Mouse (Mus musculus) hindbrain, embryonic 12.5 days (tissue): ENCODE measurements around the gene Fbxl17. TPM values are rescaled to one million over a fixed set of nuclear protein-coding genes. Genes with fewer than 3 reads are reported as not detected.

Experiments
- ATAC-seq: fragments of 200-750 bp; cut with Nextera tagmentation; 2 replicates; pipeline ENCODE4 v1.8.0; 2017; ENCODE audit warnings: moderate TSS enrichment; ENCODE audit not compliant: low FRiP score
- H3K27ac ChIP-seq: fragments of 300-500 bp; sonication (generic); 2 replicates; pipeline ENCODE4 v1.5.1; 2016; ENCODE audit warnings: mild to moderate bottlenecking
- H3K27me3 ChIP-seq: fragments of 300-500 bp; sonication (generic); 2 replicates; pipeline ENCODE4 v1.6.1; 2016; ENCODE audit warnings: mild to moderate bottlenecking
- H3K36me3 ChIP-seq: fragments of 300-500 bp; sonication (generic); 2 replicates; pipeline ENCODE4 v1.6.1; 2016; ENCODE audit warnings: mild to moderate bottlenecking
- H3K4me1 ChIP-seq: fragments of 300-500 bp; sonication (generic); 2 replicates; pipeline ENCODE4 v1.6.1; 2016
- H3K4me2 ChIP-seq: fragments of 300-500 bp; sonication (generic); replicated peaks from 2 replicates; pipeline ENCODE4 v1.6.1; 2016; ENCODE audit warnings: mild to moderate bottlenecking
- H3K4me3 ChIP-seq: fragments of 300-500 bp; sonication (generic); 2 replicates; pipeline ENCODE4 v1.5.1; 2016; ENCODE audit warnings: mild to moderate bottlenecking
- H3K9ac ChIP-seq: fragments of 300-500 bp; sonication (generic); 2 replicates; pipeline ENCODE4 v1.6.1; 2016; ENCODE audit warnings: mild to moderate bottlenecking, moderate library complexity
- H3K9me3 ChIP-seq: fragments of 300-500 bp; sonication (generic); replicated peaks from 2 replicates; pipeline ENCODE4 v1.6.1; 2016; ENCODE audit warnings: mild to moderate bottlenecking
- WGBS: fragments of 180-500 bp; shearing (Covaris S2); methylation state at CpG from one replicate; pipeline ENCODE4 v1.1.7; 2016; 5-methylcytosine and 5-hydroxymethylcytosine counted together
- polyA plus RNA-seq: library from polyadenylated mRNA; unstranded; fragments of >200 nt; fragmentation: Nextera tagmentation; extraction: Ambion mirVana; gene quantifications from 2 replicates; pipeline ENCODE4 v1.2.1, GENCODE M21; 2016

Fbxl17 gene
- polyA plus RNA-seq, 1 experiment from 2014 or later: 10.3 TPM

DNA sequence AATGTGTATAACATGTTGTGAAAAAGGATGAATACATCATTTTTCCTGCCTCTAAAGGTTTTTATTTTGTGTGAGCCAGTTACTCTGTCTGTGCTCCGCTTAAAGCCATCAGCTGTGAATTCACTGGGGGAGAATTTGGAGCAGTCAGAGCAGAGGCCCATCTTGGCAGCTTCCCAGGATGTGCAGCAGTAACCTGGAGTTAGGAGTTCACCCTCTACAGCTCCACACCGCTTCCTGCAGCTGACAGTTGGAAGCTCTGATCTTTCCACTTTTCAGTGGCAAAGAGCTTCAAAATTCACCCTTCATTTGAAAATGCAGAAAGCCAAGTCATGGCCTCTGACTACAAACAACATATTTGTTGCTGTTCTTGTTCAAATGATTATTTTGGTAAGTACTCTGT, 212.4 kb downstream of the Fbxl17 start:
- H3K4me1 ChIP-seq: peaks cover 5% of the 10 kb centered on the region; the same call in 1 of the 2 replicates
- H3K27me3 ChIP-seq: no peaks in the 10 kb centered on the region
- no peak for ATAC-seq
- H3K9me3 ChIP-seq: no peaks in the 10 kb centered on the region
- no peaks in the 10 kb centered on the region for H3K36me3 ChIP-seq
- H3K4me3 ChIP-seq: no peak overlapping the region
- H3K27ac ChIP-seq: no peak overlapping the region
- no peak overlapping the region for H3K4me2 ChIP-seq
- 68% methylated on average over 2 of the region's 2 CpGs for WGBS
- no peak overlapping the region for H3K9ac ChIP-seq

DNA sequence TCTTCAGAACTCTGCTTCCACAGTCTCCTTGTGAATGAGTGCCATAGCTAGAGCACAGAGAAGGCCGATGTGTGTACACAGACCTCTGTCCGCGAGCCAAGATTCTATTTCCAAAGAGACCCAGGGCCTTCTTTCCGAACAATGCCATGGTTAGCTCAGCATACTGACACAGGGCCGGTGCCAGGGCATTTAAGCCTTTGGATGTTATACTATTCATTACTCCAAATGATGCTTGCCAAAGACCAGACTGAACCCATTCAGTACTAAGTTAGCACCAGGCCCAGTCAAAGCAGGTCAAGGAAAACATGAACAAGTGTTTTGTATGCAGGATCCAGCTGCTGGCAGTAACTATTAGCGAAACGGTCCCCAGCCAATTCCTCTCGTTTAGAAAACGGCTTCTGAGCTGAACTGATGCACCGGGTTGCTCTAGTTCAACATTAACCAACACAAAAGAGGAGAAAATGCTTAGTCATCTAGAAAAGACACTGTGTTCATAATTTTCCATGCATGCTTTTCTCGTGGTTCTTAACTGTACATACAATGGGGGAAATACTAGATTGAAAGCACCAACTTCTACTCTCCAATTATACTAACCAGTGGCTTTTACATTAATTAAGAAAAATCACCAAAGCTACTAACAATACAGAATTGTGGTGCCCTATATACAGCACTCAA, 214.4 kb downstream of the Fbxl17 start:
- no peaks in the 10 kb centered on the region for H3K36me3 ChIP-seq
- WGBS: 55% methylated on average over 11 of the region's 11 CpGs
- no peak overlapping the region for H3K4me3 ChIP-seq
- H3K9ac ChIP-seq: no peak overlapping the region
- no peak overlapping the region for H3K27ac ChIP-seq
- no peaks in the 10 kb centered on the region for H3K9me3 ChIP-seq
- H3K27me3 ChIP-seq: no peaks in the 10 kb centered on the region
- H3K4me1 ChIP-seq: peaks cover 5% of the 10 kb centered on the region; the same call in 1 of the 2 replicates
- ATAC-seq: peak; percentile 73
- H3K4me2 ChIP-seq: no peak overlapping the region

DNA sequence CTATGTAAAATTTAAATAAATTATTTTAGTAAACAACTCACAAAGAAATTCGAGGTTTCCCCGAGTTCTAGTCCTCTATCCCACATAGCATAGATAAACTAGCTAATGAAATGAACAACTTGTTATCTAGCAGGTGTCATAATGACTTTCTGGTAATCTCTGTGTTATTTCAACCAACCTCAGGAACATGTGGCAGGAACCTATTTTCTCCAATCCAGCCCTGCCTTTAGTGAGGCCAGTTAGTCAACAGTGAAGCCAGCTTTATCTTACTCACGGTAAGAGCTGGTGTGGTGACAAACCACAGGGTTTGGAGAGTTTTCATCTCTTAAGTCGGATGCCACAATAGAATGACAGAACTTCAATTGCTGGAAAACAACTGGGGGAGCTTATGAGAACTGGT, 215.7 kb downstream of the Fbxl17 start:
- Histone ChIP-seq H3K27ac (no peak overlapping the region), H3K9me3 (no peaks in the 10 kb centered on the region), H3K4me2 (no peak overlapping the region), H3K4me3 (no peak overlapping the region), H3K4me1 (peaks cover 5% of the 10 kb centered on the region; the same call in 1 of the 2 replicates), H3K27me3 (no peaks in the 10 kb centered on the region), H3K36me3 (no peaks in the 10 kb centered on the region), H3K9ac (no peak overlapping the region)
- no peak for ATAC-seq
- WGBS: 86% methylated on average over 4 of the region's 4 CpGs

DNA sequence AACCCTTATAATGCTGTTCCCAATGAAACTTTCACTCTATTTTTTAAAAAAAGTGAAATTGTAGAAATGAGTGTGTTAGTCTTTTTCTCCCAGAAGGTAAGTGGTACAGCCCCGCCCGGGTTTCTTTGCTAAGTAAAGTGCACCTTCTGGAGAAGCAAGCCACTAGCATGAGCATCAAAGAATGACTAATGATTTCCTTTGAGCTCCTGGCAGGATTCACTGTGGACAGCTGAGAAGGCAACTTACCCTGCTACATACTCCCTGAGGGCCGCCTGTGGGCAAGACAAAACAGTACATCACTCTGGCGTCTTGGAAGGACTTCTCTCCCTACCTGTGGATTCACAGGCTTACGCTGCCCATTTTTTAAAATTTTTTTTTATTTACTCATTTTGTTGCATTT, 217.8 kb downstream of the Fbxl17 start:
- no peak for ATAC-seq
- Histone ChIP-seq H3K9me3 (no peaks in the 10 kb centered on the region), H3K4me3 (no peak overlapping the region), H3K27me3 (no peaks in the 10 kb centered on the region), H3K36me3 (no peaks in the 10 kb centered on the region), H3K4me1 (peaks cover 5% of the 10 kb centered on the region; the same call in 1 of the 2 replicates), H3K9ac (no peak overlapping the region), H3K27ac (no peak overlapping the region), H3K4me2 (no peak overlapping the region)
- 66% methylated on average over 5 of the region's 5 CpGs for WGBS

DNA sequence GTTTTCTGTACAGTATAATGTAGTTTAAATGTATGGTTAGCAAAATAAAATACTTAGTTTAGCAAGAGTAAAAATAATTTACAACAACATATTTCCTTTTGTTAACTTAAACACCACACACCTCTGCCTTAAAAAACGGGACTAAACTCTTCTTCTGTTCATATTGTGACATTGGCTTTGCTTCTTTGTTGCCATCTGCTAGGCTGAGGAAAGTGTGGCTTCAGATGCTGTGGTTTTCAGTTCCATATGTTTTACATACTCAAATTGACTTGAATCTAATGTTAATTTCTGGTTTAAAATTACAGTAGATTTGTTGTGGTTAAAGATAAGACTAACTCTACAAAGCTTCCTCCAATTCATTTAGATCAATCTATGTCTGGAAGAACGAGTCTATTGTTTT, 218.8 kb downstream of the Fbxl17 start:
- Histone ChIP-seq H3K9ac (no peak overlapping the region), H3K4me3 (no peak overlapping the region), H3K27ac (no peak overlapping the region), H3K9me3 (no peaks in the 10 kb centered on the region), H3K4me1 (peaks cover 5% of the 10 kb centered on the region; the same call in 1 of the 2 replicates), H3K27me3 (no peaks in the 10 kb centered on the region), H3K36me3 (no peaks in the 10 kb centered on the region), H3K4me2 (no peak overlapping the region)
- 80% methylated on average over 2 of the region's 2 CpGs for WGBS
- ATAC-seq: no peak

DNA sequence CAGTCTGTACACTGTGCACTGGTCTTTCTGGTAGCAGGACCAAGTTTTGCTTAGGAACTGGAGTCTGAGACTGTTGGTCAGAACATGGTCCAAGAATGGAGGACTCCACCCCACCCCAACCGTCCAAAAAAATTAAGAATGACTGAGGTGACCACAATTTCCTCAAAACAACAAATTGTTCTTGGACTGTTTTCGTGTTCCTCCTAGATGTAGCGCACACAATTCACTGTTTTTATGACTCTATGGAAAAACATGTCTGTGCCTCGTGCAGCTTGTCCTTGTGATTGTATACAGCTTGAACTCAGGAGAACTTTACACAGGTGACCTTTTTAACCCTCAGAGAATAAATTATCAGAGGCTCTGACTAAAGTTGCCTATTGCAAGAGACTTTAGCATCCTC, 220.7 kb downstream of the Fbxl17 start:
- WGBS: 76% methylated on average over 4 of the region's 4 CpGs
- no peak for ATAC-seq
- no peaks in the 10 kb centered on the region for H3K27me3 ChIP-seq

DNA sequence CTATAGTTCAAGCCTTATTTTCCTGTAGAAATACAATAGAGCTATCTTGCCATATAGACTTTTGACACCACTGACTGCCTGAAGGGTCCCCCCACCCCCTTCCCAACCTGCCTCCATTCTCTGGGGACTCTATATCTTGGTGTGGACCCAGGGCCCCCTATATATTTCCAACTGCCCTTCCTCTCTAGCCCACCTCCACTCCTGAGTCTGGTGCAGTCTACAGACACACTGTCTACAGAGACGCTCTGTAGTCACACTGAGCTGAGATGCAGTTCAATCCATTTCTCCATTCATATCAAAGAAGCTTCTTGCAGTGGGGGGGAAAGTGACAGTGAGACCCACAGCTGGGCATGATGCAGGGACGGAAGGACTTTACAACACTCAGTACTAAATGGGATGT, 226.5 kb downstream of the Fbxl17 start:
- ATAC-seq: no peak; the same call in 1 of the 2 replicates
- Histone ChIP-seq H3K27ac (no peak overlapping the region), H3K4me2 (no peak overlapping the region), H3K4me1 (no peaks in the 10 kb centered on the region; the same call in 1 of the 2 replicates), H3K27me3 (no peaks in the 10 kb centered on the region), H3K9ac (no peak overlapping the region), H3K9me3 (no peaks in the 10 kb centered on the region), H3K4me3 (no peak overlapping the region), H3K36me3 (no peaks in the 10 kb centered on the region)
- WGBS: 89% methylated on average over 2 of the region's 2 CpGs

More for the DNA sequence above, 220.7 kb downstream of the Fbxl17 start:
- Histone ChIP-seq H3K36me3 (no peaks in the 10 kb centered on the region), H3K9me3 (no peaks in the 10 kb centered on the region), H3K4me1 (no peaks in the 10 kb centered on the region), H3K4me2 (no peak overlapping the region), H3K4me3 (no peak overlapping the region), H3K27ac (no peak overlapping the region), H3K9ac (no peak overlapping the region)

DNA sequence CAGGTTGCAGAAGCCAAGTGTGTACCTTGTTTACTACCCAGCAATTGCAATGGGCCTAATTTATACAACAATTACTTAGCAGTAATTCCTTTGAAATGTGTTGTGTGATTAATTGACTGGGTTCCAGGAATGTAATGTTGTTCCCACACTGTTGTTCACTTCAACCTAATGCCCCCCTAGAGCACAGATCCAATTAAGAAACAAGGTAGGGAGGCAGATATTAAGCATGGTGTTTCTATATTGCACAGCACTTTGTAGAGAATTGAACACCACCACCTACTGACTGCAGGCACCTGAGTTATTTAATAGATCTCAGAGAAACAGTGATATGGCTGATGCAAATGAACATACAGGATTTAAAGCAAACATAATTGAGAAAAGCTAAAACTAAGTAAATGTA, 226.9 kb downstream of the Fbxl17 start:
- Histone ChIP-seq H3K4me1 (no peaks in the 10 kb centered on the region; the same call in 1 of the 2 replicates), H3K36me3 (no peaks in the 10 kb centered on the region), H3K9me3 (no peaks in the 10 kb centered on the region), H3K27ac (no peak overlapping the region), H3K4me2 (no peak overlapping the region), H3K4me3 (no peak overlapping the region), H3K9ac (no peak overlapping the region), H3K27me3 (no peaks in the 10 kb centered on the region)
- ATAC-seq: no peak

DNA sequence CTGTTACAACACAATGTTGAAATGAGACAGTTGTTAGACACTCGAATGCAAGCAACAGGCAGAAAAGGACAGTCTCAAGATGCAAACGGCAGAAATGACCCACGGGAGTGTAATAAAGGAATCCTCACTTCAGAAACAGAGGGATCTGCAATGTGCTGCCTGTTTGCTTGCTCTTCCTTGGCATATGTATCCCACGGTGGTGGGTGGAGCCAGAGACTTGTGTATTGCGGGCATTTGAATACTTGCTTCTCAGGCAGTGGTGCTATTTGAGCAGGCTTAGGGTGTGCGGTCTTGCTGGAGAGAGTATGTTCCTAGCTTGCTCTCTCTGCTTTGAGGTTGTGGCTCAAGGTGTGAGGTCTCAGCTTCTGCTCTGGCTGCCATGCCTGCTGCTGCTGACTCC, 228.8 kb downstream of the Fbxl17 start:
- Histone ChIP-seq H3K9ac (no peak overlapping the region), H3K27ac (no peak overlapping the region), H3K27me3 (no peaks in the 10 kb centered on the region), H3K4me2 (no peak overlapping the region), H3K36me3 (no peaks in the 10 kb centered on the region), H3K4me1 (peaks cover 2% of the 10 kb centered on the region; the same call in 1 of the 2 replicates), H3K4me3 (no peak overlapping the region), H3K9me3 (no peaks in the 10 kb centered on the region)
- 73% methylated on average over 6 of the region's 6 CpGs for WGBS
- no peak for ATAC-seq

DNA sequence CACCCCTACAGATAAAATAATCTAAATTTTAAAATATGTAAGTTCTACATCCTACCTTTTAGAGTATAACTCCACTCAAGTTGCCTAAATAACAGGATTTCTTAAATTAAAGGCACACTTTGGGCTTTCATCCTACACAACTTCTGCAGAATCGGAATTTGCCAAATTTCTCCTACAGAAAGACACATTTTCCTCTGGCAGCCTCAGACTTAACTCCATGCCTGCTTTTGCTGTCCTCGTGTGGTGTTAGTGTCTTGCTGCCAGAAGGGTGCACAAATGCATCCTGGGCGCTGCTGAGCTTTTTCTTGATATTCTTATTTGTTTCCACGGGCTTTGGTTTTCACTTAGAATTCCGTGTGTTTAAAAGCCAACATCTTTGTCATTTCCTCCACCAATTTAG, 229.3 kb downstream of the Fbxl17 start:
- no peaks in the 10 kb centered on the region for H3K27me3 ChIP-seq
- H3K4me2 ChIP-seq: no peak overlapping the region
- 94% methylated on average over 5 of the region's 5 CpGs for WGBS
- H3K27ac ChIP-seq: no peak overlapping the region
- no peak overlapping the region for H3K4me3 ChIP-seq
- H3K9ac ChIP-seq: no peak overlapping the region
- H3K36me3 ChIP-seq: no peaks in the 10 kb centered on the region
- H3K9me3 ChIP-seq: no peaks in the 10 kb centered on the region
- ATAC-seq: no peak
- H3K4me1 ChIP-seq: peaks cover 2% of the 10 kb centered on the region; the same call in 1 of the 2 replicates

DNA sequence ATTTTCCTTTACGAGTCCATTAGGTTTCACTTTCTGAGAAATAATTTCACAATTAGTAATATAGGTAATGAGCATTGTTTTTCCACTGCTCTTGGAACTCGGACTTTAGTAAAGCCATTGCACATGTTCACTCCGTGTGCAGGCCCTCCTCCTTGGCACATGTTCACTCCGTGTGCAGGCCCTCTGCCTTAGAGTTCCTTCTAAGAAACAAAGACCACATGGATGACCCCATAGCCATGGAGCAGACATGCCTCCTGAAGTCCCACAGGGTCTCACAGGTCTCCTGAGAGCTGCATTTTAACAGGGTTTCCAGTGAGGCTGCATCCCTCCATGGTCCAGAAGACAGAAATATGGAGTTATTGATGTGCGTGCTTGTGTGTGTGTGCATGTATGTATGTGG, 237.1 kb downstream of the Fbxl17 start:
- Histone ChIP-seq H3K4me2 (no peak overlapping the region), H3K9ac (no peak overlapping the region), H3K36me3 (no peaks in the 10 kb centered on the region), H3K27me3 (no peaks in the 10 kb centered on the region), H3K9me3 (no peaks in the 10 kb centered on the region), H3K4me3 (no peak overlapping the region), H3K27ac (no peak overlapping the region), H3K4me1 (0 out of 2 replicates have a peak, but pooled peaks cover 2% of the 10 kb centered on the region)
- ATAC-seq: no peak
- 96% methylated on average over 5 of the region's 5 CpGs for WGBS

DNA sequence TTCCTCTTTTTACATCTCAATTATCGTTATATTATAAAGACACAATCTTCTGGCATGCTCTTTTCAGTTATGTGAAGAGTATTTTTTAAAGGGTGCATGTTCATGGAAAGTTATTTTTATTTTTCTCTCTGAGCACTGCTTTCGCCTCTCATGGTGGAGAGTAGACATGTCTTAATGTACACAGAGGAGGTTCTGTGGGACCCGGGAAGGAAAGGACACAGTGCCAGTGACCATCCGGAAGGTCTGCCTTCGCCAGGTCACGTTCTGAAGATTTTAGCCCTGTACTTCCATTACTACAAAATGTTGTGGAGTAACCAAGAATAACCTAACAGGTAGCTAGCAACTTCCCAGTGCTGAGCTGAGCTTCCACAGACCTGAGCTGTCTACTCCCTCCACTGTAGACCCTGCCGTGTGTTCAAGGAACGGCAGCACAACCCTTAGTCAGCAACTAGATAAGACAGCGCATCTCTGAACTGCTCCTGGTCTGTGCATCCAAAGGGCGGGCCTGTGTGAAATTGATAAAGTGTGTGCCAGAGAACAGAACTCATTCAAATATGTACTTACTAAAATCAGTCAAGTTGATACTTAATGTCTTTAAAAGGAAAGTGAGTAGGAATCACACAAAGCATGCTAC, 238.2 kb downstream of the Fbxl17 start:
- no peak overlapping the region for H3K4me3 ChIP-seq
- no peaks in the 10 kb centered on the region for H3K9me3 ChIP-seq
- no peak overlapping the region for H3K4me2 ChIP-seq
- H3K4me1 ChIP-seq: no peaks in the 10 kb centered on the region
- H3K36me3 ChIP-seq: no peaks in the 10 kb centered on the region
- no peak for ATAC-seq
- H3K9ac ChIP-seq: no peak overlapping the region
- H3K27me3 ChIP-seq: no peaks in the 10 kb centered on the region
- no peak overlapping the region for H3K27ac ChIP-seq
- 90% methylated on average over 10 of the region's 10 CpGs for WGBS

DNA sequence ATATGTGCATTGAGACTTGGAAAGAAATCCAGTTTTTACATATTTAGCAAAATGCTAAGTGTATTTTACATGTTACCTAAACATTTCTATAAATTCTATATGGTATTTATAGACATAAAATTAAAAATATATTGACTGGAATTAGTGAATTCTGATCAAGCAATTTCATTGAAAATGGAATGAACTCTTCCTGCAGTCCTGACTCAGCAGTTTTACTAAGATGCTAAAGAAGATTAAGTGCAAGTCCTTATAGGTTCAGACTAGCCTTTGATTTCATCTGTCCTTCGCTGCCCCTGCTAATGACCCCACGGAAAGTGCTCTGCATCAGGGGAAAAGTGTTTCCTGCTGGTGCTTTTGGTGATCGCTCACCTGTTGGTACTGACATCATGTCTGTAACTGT, 240.7 kb downstream of the Fbxl17 start:
- Histone ChIP-seq H3K4me3 (no peak overlapping the region), H3K36me3 (no peaks in the 10 kb centered on the region), H3K4me2 (no peak overlapping the region), H3K4me1 (no peaks in the 10 kb centered on the region), H3K27me3 (no peaks in the 10 kb centered on the region), H3K27ac (no peak overlapping the region), H3K9ac (no peak overlapping the region), H3K9me3 (no peaks in the 10 kb centered on the region)
- no peak for ATAC-seq
- whole genome bisulfite sequencing: 83% methylated on average over 3 of the region's 3 CpGs
